Mouse (Mus musculus): Measurements from ENCODE around the gene Kdm1a. TPM values are rescaled to one million over a fixed set of nuclear protein-coding genes. Genes with fewer than 3 reads are reported as not detected.

Gene Kdm1a
- total RNA-seq, 1 experiment from 2014 or later: 122 TPM

DNA sequence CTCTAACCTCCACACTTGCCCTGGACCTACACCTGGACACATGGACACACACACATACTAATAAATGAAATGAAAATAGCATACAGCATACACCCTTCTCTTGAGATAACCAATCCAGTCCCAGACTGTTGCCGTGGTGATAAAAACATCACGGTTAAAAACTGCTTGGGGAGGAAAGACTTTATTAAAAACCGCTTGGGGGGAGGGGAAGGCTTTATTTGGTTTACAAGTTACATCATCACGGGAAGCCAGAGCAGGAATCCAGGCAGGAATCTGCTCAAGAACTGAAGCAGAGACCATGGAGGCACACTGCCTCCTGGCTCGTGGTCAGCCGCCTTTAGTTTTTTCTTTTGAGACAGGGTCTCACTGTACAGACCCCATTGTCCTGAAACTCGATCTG is 11.1 kb upstream of the Kdm1a start:
- ATAC-seq (replicated peaks in 1 of 2; ENCODE audit: insufficient read depth in 1 of 2, low FRiP score in 2 of 2, low TSS enrichment in 1 of 2, low read depth in 1 of 2, poor library complexity in 2 of 2, severe bottlenecking in 2 of 2): no peak

DNA sequence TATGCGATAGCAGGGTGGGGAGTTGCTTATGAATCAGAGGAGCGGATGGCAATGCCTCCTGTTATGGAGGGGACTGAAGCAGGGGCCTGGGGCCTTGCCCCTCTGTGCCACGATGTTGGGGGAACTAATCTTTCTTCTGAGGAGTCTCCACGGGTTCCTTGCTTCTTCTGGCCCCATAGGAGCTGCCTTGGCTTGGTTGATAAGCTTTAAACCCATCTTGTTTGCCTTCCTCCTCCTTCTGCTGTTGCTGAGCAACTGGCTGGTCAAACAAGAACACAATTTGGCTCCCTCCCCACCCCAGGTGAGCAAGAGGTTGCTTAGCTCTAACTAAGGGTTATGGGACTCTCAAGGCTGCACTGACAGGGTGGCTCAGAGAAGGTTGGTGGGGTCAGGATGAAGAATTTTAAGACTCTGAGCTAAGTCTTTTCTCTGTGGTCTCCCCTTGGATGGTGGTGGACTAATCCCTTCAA is 7.9 kb upstream of the Kdm1a start, which contains the start of gene Tex46:
Gene Tex46 (plus strand): TSS at position 51 of the 470 bp plus-strand sequence.
- ATAC-seq (replicated peaks in 1 of 2; ENCODE audit: insufficient read depth in 1 of 2, low FRiP score in 2 of 2, low TSS enrichment in 1 of 2, low read depth in 1 of 2, poor library complexity in 2 of 2, severe bottlenecking in 2 of 2): no peak

DNA sequence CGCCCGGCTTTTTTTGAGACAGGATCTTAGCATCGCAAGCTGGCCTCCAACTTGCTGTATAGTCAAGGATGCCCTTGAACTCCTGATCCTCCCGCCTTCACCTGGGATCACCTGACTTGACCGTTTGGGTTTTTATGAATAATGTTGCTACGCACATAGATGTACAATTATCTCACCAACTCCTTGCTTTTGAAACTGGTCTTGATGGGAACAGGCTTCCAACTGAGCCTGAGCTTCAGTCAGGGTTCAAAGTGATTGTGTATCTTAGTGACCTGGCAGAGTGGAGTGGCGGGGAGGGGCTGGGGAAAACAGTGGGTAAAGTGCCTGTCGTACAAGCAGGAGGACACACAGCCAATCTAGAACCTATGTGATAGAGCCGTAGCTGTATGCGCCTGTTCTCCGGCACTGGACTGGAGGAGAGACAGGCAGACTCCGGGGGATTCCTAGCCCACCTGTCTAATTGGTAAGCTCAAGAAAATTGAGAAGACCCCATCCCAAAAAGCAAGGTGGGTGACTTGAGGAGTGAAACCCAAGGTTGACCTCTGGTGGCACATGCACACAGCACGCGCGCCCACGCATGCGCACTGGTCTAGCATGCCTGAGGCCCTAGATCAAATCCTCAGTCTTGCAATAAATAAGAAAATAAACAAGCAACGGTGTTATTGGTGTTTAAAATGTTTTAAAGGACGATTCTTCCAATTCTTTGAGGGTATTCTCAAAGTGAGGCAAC is 3.4 kb upstream of the Kdm1a start:
- no peak for ATAC-seq (replicated peaks in 1 of 2; ENCODE audit: insufficient read depth in 1 of 2, low FRiP score in 2 of 2, low TSS enrichment in 1 of 2, low read depth in 1 of 2, poor library complexity in 2 of 2, severe bottlenecking in 2 of 2)

DNA sequence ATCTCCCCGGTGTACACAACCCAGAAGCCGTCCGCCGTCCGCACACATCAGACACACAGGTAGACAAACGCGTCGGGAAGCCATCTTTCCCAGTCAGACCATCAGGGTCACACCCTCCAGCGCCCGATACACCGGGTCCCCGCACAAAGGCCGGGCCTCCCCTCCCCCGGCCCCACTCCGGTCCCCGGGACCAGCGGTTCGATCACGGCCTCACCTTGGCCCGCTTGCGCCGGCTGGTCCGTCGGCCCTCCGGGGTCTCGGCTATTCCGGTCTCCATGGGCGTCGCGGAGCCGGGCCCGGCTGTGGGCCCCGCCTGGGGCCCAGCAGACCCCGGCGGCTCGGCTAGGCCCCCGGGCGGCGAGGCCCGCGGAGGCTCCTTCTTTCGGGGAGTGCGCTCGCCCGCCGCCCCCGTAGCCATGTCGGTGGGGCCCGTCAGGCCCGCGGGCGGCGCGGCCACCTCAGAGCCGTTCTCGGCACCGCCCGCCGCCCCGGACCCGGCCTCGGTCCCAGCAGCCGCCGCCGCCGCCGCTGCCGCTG is 437 bp downstream of the Kdm1a start:
- 0 out of 4 replicates have a peak, but pooled peaks have one; percentile 18 to 27 for ATAC-seq (replicated peaks in 1 of 2; ENCODE audit: insufficient read depth in 1 of 2, low FRiP score in 2 of 2, low TSS enrichment in 1 of 2, low read depth in 1 of 2, poor library complexity in 2 of 2, severe bottlenecking in 2 of 2)

DNA sequence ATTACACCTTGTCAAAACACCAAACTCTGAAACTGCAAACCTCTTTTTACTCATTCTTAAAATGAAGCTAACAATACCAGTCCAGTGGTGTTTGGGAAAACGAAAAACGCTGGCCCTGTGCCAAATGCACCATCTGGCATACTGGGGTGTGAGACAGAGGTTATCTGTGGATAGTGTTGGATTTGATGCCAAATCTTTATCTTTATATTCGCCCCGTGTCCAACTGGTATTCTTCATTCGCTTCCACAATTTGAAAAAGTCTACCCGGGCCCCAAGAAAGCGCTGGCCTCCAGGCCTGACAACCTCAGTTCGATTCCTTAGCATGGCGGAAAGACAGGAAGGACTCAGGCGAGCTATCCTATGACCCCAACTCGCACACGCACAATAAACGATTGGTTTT is 1.0 kb downstream of the Kdm1a start:
- no peak for ATAC-seq (replicated peaks in 1 of 2; ENCODE audit: insufficient read depth in 1 of 2, low FRiP score in 2 of 2, low TSS enrichment in 1 of 2, low read depth in 1 of 2, poor library complexity in 2 of 2, severe bottlenecking in 2 of 2)

DNA sequence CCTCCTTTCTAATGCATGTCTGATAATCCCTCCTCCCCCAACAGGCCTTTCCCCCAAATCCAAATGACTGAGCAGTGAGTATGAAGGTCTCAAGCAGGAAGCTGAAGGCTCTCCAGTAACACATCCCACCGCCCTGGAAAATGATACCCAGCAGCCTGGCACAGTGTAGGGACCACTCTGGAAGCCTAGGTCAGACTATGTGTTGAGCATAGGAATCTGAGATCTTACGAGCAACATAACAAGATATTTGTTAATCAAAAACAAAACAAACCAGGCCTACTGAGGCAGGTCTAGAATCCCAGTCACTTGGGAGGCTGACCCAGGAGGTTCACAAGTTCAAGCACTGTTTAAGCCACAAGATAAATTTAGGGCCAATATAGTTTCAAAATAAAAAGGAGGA is 2.0 kb downstream of the Kdm1a start:
- ATAC-seq (replicated peaks in 1 of 2; ENCODE audit: insufficient read depth in 1 of 2, low FRiP score in 2 of 2, low TSS enrichment in 1 of 2, low read depth in 1 of 2, poor library complexity in 2 of 2, severe bottlenecking in 2 of 2): no peak

DNA sequence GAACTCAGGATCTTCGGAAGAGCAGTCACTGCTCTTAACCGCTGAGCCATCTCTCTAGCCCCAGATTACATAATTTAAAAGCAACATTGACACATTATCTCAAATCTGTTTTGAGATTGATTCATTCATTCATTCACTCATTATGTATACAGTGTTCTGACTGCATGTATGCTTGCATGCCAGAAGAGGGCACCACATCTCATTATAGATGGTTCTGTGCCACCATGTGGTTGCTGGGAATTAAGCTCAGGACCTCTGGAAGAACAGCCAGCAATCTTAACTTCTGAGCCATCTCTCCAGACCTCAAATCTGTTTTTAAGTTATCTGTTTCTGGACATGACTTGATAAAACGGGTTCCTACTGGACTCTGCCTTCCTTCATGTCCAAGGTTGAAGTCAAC is 2.7 kb downstream of the Kdm1a start:
- ATAC-seq (replicated peaks in 1 of 2; ENCODE audit: insufficient read depth in 1 of 2, low FRiP score in 2 of 2, low TSS enrichment in 1 of 2, low read depth in 1 of 2, poor library complexity in 2 of 2, severe bottlenecking in 2 of 2): no peak

DNA sequence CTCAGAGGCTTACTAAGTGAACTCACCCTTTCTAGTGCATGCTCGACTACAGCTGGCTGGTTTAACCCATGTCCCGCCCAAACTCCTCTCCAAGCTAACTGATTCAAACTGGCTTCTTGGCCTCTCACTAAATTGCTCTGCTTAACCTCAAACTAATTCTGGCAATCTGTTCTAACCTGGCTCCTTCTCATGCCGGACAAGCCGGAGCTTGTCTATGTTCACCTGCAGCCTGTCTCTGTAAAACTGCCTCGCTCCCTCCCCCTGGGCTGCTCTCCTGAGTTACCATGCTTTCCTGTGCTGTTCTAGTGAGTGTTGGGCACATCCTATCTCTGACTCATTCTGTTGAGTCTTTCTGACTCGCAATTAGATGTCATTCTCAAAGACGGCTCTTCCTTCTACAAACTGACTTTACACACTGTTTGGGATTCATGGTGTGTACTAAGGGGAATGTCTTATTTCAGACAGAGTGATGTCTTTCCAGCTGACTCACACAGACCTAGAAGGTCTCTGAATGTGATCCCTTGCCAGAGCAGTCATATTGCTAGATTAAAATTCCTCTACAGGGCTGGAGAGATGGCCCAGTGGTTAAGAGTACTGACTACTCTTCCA is 4.2 kb downstream of the Kdm1a start:
- no peak for ATAC-seq (replicated peaks in 1 of 2; ENCODE audit: insufficient read depth in 1 of 2, low FRiP score in 2 of 2, low TSS enrichment in 1 of 2, low read depth in 1 of 2, poor library complexity in 2 of 2, severe bottlenecking in 2 of 2)

DNA sequence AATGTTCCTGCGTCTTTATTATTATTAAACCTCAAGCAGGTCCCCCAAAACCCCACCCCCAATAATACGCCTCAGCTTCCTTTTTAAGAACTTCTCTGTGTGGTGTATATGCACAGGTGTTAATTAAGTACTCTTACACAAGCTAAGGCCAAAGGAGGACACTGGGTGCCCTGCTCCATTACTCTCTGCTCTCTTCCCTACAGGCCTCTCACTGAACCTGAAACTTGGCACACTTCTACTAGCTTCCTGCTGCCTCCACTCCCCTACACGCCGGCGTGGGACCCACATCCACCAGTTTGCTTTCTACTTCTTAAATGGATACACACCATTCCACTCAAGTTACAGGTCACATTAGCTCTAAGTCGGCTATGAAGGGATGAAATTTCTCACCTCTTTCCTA is 7.3 kb downstream of the Kdm1a start:
- no peak for ATAC-seq (replicated peaks in 1 of 2; ENCODE audit: insufficient read depth in 1 of 2, low FRiP score in 2 of 2, low TSS enrichment in 1 of 2, low read depth in 1 of 2, poor library complexity in 2 of 2, severe bottlenecking in 2 of 2)

DNA sequence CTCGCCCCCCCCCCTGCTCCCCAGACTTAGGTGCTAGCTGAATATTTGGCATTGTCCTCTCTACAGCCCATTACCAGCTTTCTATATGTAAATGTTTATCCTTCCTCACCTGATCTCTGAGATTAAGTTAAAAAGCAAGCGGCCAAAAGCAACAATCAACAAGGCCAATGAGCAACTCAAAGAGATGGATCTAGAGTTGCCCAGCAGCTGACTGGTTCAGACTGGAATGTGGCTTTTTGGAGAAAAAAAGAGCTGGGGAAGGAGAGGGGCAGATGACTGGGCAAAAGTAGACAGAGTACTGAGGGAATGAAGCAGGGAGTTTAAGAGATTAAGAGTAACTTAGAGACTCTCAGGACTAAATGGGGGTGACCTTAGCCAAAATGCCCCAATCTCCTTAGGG is 8.5 kb downstream of the Kdm1a start:
- ATAC-seq (replicated peaks in 1 of 2; ENCODE audit: insufficient read depth in 1 of 2, low FRiP score in 2 of 2, low TSS enrichment in 1 of 2, low read depth in 1 of 2, poor library complexity in 2 of 2, severe bottlenecking in 2 of 2): no peak

DNA sequence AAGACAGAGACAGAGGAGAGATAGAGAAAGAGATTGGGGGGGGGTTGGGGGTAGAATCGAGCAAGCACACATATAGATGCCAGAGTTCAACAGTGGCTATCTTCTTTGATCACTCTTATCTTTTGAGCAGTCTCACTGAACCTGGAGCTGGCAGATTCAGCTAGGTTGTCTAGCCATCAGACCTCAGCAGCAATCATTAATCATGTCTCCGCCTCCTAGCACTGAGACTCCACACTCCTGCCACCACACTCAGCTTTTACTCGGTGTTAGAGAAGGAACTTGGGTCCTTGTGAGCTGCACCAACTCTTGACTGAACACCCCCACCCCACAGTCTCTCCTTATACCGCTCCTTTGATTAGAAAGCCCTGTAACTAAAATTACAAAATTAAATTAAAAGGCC is 10.4 kb downstream of the Kdm1a start:
- no peak for ATAC-seq (replicated peaks in 1 of 2; ENCODE audit: insufficient read depth in 1 of 2, low FRiP score in 2 of 2, low TSS enrichment in 1 of 2, low read depth in 1 of 2, poor library complexity in 2 of 2, severe bottlenecking in 2 of 2)

DNA sequence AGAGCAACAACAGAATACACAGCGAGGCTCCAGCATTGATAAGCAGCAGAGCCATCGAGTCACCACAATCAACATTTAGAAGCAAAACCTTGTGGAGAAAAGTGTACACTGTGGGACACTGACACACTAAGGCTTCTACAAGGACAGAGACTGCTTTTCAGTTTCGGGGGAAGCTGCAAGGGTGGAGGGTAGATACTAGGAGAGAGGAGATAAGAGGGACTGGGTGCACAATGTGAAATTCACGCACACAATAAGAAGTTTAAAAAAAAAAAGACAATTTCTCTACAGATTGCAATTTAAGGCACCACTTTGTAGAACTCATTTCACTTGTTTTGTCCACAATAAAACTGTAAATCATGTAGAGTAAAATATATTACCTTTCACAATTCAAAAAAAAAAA is 14.5 kb downstream of the Kdm1a start:
- ATAC-seq (replicated peaks in 1 of 2; ENCODE audit: insufficient read depth in 1 of 2, low FRiP score in 2 of 2, low TSS enrichment in 1 of 2, low read depth in 1 of 2, poor library complexity in 2 of 2, severe bottlenecking in 2 of 2): no peak

DNA sequence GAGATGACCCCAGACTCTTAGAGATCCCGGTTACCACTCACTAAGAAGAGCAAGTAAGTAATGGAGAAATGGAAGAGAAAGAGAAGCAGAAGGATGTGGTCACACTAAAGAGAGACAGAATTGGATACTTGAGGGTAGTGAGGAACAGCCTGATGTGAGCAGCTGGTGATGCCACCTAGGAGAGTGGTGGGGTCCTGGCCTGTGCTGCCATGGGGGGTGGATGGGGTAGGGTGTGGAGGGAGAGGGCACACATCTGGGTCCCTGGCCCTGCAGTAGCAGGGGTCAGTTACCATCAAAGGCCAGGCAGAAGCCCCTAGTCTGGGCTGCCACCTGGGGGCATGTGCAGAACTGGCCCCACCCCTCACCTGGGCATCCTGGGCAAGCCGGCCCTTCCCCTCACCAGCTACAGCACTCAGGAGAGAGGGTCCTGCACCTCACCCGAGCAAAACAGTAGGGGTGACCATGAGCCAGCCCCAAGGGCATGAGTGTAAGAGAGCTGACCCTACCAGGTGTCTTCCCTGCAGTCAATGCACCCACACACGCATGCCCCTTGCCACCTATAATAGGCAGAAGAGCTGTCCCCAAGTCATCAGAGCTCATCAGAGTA is 15.2 kb downstream of the Kdm1a start:
- no peak for ATAC-seq (replicated peaks in 1 of 2; ENCODE audit: insufficient read depth in 1 of 2, low FRiP score in 2 of 2, low TSS enrichment in 1 of 2, low read depth in 1 of 2, poor library complexity in 2 of 2, severe bottlenecking in 2 of 2)

DNA sequence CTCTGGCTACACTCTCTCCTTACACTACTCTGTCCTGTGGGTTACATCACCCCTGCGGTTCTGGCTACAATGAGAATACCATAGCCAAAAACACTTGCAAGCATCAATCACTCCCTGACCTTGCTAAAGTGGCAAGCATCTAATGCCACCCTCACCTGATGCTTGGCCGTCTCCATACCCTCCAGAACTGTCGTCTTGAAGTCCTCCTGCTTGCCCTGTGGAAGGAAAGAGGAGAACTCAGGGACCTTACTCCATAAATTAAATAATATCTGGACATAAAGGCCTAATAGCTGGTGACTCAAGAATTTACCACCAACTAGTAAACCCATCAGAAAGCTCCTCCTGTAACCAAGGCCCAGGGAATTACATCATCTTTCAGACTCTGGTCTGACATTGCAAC is 20.6 kb downstream of the Kdm1a start:
- no peak for ATAC-seq (replicated peaks in 1 of 2; ENCODE audit: insufficient read depth in 1 of 2, low FRiP score in 2 of 2, low TSS enrichment in 1 of 2, low read depth in 1 of 2, poor library complexity in 2 of 2, severe bottlenecking in 2 of 2)

DNA sequence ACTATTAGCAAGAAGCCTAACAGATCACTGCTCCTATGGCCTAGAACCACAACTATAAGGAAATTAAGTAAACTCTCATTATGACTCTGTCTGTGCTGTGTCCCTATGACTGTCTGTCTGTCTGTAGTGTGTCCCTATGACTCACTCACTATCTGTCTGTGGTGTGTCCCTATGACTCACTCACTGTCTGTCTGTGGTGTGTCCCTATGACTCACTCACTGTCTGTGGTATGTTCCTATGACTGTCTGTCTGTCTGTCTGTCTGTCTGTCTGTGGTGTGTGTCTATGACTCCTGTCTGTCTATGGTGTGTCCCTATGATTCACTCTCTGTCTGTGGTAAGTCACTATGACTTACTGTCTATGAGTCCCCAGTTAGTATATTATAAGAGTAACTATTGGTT is 32.5 kb downstream of the Kdm1a start:
- no peak for ATAC-seq (replicated peaks in 1 of 2; ENCODE audit: insufficient read depth in 1 of 2, low FRiP score in 2 of 2, low TSS enrichment in 1 of 2, low read depth in 1 of 2, poor library complexity in 2 of 2, severe bottlenecking in 2 of 2)

DNA sequence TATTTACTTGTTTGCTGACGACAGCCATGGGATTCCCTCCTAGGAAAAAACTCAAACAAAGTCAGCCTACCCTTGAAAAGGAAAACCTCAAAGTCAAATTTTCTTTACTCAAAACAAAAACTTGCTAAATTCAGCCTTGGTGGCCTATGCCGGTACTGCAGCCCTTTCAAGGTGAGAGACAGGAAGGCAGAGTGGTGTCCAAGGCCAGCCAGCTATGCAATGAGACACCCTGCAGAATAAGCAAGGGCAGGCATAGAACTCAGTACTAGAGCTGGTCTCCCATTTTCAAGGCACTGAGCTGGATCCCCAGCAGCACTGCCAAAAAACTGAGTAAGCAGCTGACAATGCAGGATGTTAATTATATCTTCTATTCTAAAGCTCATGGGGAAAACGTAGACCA is 33.9 kb downstream of the Kdm1a start:
- no peak for ATAC-seq (replicated peaks in 1 of 2; ENCODE audit: insufficient read depth in 1 of 2, low FRiP score in 2 of 2, low TSS enrichment in 1 of 2, low read depth in 1 of 2, poor library complexity in 2 of 2, severe bottlenecking in 2 of 2)

DNA sequence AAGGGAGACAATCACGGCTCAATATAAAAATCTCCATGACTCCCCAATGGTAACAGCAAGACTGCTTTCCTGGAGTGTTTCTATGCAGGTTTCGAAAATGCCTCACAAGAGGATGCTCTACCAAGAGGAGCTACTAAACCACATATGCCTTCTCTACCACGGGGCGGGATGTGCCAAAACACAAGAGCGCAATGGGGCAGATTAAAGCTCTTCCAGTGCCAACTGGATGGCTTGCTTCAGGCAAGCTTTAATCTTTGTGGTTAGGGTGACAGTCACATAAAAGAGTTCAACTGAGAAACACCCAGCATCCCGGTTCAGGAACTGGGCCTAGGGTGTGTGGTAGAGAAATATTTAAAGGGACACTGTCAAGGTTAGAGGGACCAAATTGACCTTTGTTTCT is 39.8 kb downstream of the Kdm1a start:
- no peak for ATAC-seq (replicated peaks in 1 of 2; ENCODE audit: insufficient read depth in 1 of 2, low FRiP score in 2 of 2, low TSS enrichment in 1 of 2, low read depth in 1 of 2, poor library complexity in 2 of 2, severe bottlenecking in 2 of 2)

DNA sequence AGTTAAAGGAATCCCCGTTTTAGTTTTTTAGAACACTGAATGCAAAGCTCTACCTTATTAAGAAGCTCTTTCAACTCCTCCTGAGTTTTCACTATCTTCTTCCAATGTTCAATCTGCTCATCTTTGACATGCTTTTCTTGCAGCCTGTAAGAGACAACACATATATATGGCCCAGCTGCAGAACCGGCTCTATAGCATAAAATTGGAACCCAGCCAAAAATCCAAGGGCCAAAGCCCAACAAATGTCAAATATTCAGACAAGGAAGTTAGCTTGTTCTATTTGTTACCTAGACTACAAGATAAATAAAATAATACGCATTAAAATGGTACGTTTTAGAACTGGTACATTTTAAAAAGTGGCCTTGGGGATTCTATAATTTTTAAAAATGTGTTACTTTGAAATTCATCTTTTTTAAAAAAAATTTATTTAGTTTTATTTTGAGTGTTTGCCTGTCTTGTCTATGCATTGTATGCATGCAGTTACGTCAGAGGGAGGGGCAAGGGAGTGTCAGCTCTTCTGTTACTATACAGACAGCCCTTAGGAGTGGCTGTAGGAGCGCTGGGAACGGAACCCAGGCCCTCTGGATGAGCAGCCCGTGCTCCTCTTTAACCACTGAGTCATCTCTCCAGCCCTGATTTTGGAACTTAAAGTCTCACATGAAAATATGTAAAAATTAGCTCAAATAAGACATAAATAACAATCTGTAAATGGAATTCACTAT is 42.1 kb downstream of the Kdm1a start:
- ATAC-seq (replicated peaks in 1 of 2; ENCODE audit: insufficient read depth in 1 of 2, low FRiP score in 2 of 2, low TSS enrichment in 1 of 2, low read depth in 1 of 2, poor library complexity in 2 of 2, severe bottlenecking in 2 of 2): no peak
